Mouse (Mus musculus) layer of hippocampus, adult 6 months (tissue): ENCODE data around the gene Slc7a12. TPM values are rescaled to one million over a fixed set of nuclear protein-coding genes. Genes with fewer than 3 reads are reported as not detected.

Experiments used
- long read RNA-seq, 2 experiments: library from polyadenylated mRNA; unstranded; transcript quantifications; one replicate each; pipeline ENCODE4 v2.0.0; 2019 to 2020
- polyA plus RNA-seq: library from polyadenylated mRNA; unstranded; fragments of <200 nt; fragmentation: Nextera tagmentation; gene quantifications from 2 replicates; pipeline ENCODE4 v1.2.3, GENCODE M21; 2021

The Slc7a12 gene
- not detected in 2 replicates for polyA plus RNA-seq
- long read RNA-seq, experiment 1, result 0 reads
- long read RNA-seq, experiment 2, result 0 reads

DNA sequence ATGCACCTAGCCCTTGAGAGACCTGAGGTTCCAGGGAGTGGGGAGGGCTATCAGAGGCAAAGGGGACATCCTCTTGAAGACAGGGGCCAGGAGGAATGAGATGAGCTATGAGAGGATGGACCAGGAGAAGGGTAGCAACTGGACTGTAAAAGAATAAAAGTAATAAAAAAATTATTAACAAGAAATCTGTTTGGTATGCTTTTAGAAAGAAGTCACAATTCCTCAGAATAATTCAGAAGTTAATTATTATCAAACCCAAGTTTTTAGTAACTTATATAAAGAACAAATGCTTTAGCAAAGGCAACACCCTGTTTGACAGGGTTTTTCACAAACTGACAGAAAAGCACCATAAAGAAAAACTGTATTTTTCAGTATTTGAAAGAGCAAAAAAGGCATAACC, at the start of gene Slc7a12:
Gene Slc7a12, plus strand, starts transcription at position 301 of the 400 bp plus-strand sequence.

Other genes starting within 250 kb of the Slc7a12 start
- gene 1810022K09Rik, start 130.6 kb downstream of the Slc7a12 start, polyA plus RNA-seq, result 252 and 306 TPM in 2 replicates
- gene Car13, start 161.0 kb downstream of the Slc7a12 start, polyA plus RNA-seq, result 0.88 and 1.3 TPM in 2 replicates